Mouse (Mus musculus) lung, postnatal 0 days (tissue): Measurements from ENCODE around the gene Hoxd1. TPM values are rescaled to one million over a fixed set of nuclear protein-coding genes. Genes with fewer than 3 reads are reported as not detected.

Experiments used
- ATAC-seq: fragments of 200-750 bp; cut with Nextera tagmentation; 2 replicates; pipeline ENCODE4 v1.8.0; 2017; ENCODE audit warnings: moderate library complexity
- DNase-seq: peaks from one replicate; pipeline ENCODE4 v3.0.0-alpha.2; 2016; ENCODE audit warnings: low spot score
- H3K27ac ChIP-seq: fragments of 300-500 bp; sonication (generic); 2 replicates; pipeline ENCODE4 v1.5.1; 2014; ENCODE audit warnings: antibody characterized with exemption, mild to moderate bottlenecking, low read length, mixed read lengths
- H3K27me3 ChIP-seq: fragments of 300-500 bp; sonication (generic); replicated peaks from 2 replicates; pipeline ENCODE4 v1.6.1; 2014; ENCODE audit warnings: low read length, mixed read lengths; ENCODE audit not compliant: insufficient read depth
- H3K36me3 ChIP-seq: fragments of 300-500 bp; sonication (generic); 2 replicates; pipeline ENCODE4 v1.6.1; 2014; ENCODE audit warnings: low read length, mixed read lengths; ENCODE audit not compliant: insufficient read depth
- H3K4me1 ChIP-seq: fragments of 300-500 bp; sonication (generic); 2 replicates; pipeline ENCODE4 v1.6.1; 2014; ENCODE audit warnings: antibody characterized with exemption, low read depth, low read length, mixed read lengths; ENCODE audit not compliant: insufficient read depth
- H3K4me2 ChIP-seq: fragments of 300-500 bp; sonication (generic); replicated peaks from 2 replicates; pipeline ENCODE4 v1.6.1; 2014; ENCODE audit warnings: low read depth, mild to moderate bottlenecking, low read length, moderate library complexity, mixed read lengths
- H3K4me3 ChIP-seq: fragments of 300-500 bp; sonication (generic); 2 replicates; pipeline ENCODE4 v1.5.1; 2014; ENCODE audit warnings: low read depth, low read length
- H3K9ac ChIP-seq: fragments of 300-500 bp; sonication (generic); replicated peaks from 2 replicates; pipeline ENCODE4 v1.6.1; 2014; ENCODE audit warnings: low read depth, mild to moderate bottlenecking
- H3K9me3 ChIP-seq: fragments of 300-500 bp; sonication (generic); 2 replicates; pipeline ENCODE4 v1.6.1; 2016; ENCODE audit warnings: low read length, mixed read lengths
- CTCF ChIP-seq: IDR thresholded peaks from 2 replicates; pipeline ENCODE4 v1.5.1; 2016; ENCODE audit warnings: antibody characterized with exemption, mild to moderate bottlenecking
- EP300 ChIP-seq: IDR thresholded peaks from 2 replicates; pipeline ENCODE4 v1.6.1; 2016; ENCODE audit warnings: antibody characterized with exemption, mild to moderate bottlenecking, control low read depth
- WGBS: fragments of 180-500 bp; shearing (Covaris S2); extraction: QIAGEN DNeasy Blood & Tissue Kit; methylation state at CpG from one replicate; pipeline ENCODE4 v1.1.7; 2014; 5-methylcytosine and 5-hydroxymethylcytosine counted together
- polyA plus RNA-seq: library from polyadenylated mRNA; unstranded; fragments of >200 nt; fragmentation: Nextera tagmentation; extraction: Ambion mirVana; gene quantifications from 2 replicates; pipeline ENCODE4 v1.2.1, GENCODE M21; 2015

The Hoxd1 gene
- polyA plus RNA-seq, 1 experiment from 2014 or later, result not detected

DNA sequence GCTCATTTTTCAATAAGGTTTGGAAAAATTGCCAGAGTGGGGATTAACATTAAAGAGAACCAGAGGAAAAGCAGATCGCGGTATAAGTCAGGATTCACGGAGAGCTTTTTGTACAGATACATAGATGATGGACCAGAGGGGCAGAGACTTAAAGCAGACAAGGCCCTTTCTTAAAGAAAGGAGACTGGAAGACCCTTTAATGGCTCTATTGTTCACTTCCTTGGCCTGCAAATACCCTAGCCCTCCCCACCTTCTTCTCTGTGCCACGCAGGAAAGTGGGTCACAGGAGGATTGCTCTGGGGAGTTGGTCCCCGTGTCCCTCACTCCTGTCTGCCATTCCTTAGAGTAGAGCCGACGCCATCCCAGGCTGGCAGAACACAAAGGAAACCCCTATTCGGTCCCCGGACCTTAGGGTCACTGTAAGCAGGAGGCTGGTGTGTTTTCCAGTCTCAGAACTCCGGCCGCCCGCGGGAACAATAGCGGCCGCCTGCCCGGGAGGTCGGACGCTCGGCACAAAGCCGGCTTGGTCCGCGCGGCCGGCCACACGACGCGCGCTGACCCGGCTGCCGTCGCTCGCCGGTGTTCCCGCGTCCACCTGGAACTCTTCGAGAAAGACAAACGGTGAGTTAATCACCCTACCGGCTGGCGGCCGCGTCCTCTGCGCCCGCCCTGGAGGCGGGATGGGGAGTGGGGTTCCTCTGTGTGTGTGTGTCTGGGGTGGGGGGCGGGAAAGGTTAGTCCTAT is 10.2 kb upstream of the Hoxd1 start:
- Histone ChIP-seq H3K9me3 (no peaks in the 10 kb centered on the region), H3K9ac (no peak overlapping the region), H3K27me3 (peaks cover 89% of the 10 kb centered on the region), H3K36me3 (no peaks in the 10 kb centered on the region), H3K4me3 (peak overlapping the region; percentile 24; the same call in 1 of the 2 replicates), H3K4me1 (peaks cover 11% of the 10 kb centered on the region; the same call in 1 of the 2 replicates), H3K4me2 (peak overlapping the region; percentile 30; the same call in 1 of the 2 replicates), H3K27ac (no peak overlapping the region)
- WGBS, result 5% methylated on average over 43 of the region's 45 CpGs
- TF ChIP-seq CTCF (no peak), EP300 (no peak)
- DNase-seq (no peak), ATAC-seq (no peak)

DNA sequence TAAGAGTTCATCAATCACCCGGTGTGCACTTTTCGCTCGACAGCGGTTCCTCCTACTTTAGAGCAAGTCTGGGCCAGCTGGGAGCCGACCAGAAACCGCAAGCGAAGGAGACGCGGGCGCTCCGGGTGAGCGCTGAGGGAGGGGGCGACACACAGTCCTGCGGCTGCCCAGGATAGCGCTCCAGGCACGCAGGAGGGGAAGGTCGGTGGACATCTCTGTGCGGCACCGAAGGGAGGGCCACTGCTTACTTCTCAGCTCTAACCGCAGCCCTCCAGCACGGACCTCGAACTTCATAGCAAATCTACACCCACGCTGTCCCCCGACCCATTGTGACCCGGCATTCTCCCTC is 9.6 kb upstream of the Hoxd1 start:
- WGBS, result 5% methylated on average over 23 of the region's 25 CpGs
- Histone ChIP-seq H3K9ac (no peak overlapping the region), H3K27me3 (peaks cover 89% of the 10 kb centered on the region), H3K4me1 (peaks cover 11% of the 10 kb centered on the region; the same call in 1 of the 2 replicates), H3K4me2 (peak overlapping the region; percentile 30; the same call in 1 of the 2 replicates), H3K27ac (no peak overlapping the region), H3K4me3 (peak overlapping the region; percentile 24; the same call in 1 of the 2 replicates), H3K36me3 (no peaks in the 10 kb centered on the region), H3K9me3 (no peaks in the 10 kb centered on the region)
- TF ChIP-seq EP300, result no peak
- no peak for TF ChIP-seq CTCF
- ATAC-seq (no peak), DNase-seq (no peak)

DNA sequence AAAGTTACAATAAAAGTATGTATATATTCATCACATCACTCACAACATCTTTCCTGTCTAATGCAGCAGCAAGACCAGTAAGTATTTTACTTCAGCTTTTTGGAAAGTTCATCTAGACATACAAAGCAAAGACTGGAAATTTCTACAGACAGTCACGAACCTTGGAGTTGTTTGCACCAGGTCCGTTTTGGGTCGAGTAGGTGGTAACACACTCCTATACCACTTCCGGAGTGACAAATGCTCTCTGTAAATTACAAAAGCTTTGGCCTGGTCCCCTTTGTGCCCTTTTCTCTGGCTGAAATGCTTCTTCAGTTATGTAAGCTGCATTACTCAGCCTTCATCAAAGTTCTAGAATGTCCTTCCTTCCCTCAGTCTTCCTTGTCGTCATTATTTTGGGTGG is 9.1 kb upstream of the Hoxd1 start:
- DNase-seq (no peak), ATAC-seq (no peak)
- Histone ChIP-seq H3K9ac (no peak overlapping the region), H3K27ac (no peak overlapping the region), H3K4me2 (no peak overlapping the region), H3K4me3 (no peak overlapping the region), H3K4me1 (peaks cover 11% of the 10 kb centered on the region; the same call in 1 of the 2 replicates), H3K9me3 (no peaks in the 10 kb centered on the region), H3K27me3 (peaks cover 87% of the 10 kb centered on the region), H3K36me3 (no peaks in the 10 kb centered on the region)
- TF ChIP-seq EP300 (no peak), CTCF (no peak)
- 37% methylated on average over 5 of the region's 5 CpGs for WGBS

DNA sequence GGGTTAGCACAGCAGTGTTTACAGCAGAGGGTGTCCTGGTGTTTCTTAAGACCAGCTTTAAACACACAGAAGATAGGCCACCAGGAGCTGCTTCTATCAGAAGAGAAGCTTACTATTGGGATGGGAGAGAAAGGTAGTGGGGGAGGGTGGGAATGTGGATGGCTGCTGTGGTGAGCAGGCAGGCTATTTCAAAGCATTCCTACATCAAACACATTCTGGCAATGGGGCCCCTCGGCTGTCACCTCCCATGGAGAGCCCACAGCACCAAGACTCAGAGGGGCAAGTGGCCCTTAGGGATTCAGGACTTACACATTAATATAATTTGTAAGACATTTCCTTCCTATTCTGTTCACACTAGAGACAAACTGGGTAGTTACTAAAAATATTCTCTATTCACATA is 2.6 kb upstream of the Hoxd1 start:
- Histone ChIP-seq H3K4me3 (no peak overlapping the region), H3K36me3 (no peaks in the 10 kb centered on the region), H3K4me2 (no peak overlapping the region), H3K27ac (no peak overlapping the region), H3K4me1 (peaks cover 9% of the 10 kb centered on the region; the same call in 1 of the 2 replicates), H3K27me3 (peaks cover 69% of the 10 kb centered on the region), H3K9me3 (no peaks in the 10 kb centered on the region), H3K9ac (no peak overlapping the region)
- WGBS, result 0% methylated on average over 1 of the region's 1 CpGs
- no peak for ATAC-seq
- TF ChIP-seq CTCF (no peak), EP300 (no peak)
- no peak for DNase-seq

DNA sequence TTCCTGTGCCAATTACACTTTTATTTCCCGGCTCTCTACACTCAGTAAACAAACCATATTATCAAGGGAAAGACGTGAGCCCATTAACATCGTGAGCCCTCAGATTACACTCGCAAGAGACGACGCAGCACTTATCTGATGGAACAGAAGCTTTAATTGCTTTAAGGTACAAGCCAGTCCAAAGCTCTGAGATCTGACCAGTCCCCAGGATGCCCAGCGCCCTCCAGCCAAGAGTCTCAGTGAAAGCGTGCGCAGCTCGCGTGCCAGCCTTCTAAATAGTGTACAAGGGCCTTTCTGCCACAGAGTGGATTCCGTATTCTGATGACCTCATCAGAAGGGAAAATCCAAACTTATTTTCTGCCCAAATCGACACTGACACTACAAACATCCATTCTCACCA is 839 bp upstream of the Hoxd1 start:
- Histone ChIP-seq H3K9me3 (no peaks in the 10 kb centered on the region), H3K9ac (no peak overlapping the region), H3K4me3 (no peak overlapping the region), H3K36me3 (no peaks in the 10 kb centered on the region), H3K27ac (no peak overlapping the region), H3K4me1 (peaks cover 9% of the 10 kb centered on the region; the same call in 1 of the 2 replicates), H3K27me3 (peaks cover 64% of the 10 kb centered on the region), H3K4me2 (no peak overlapping the region)
- TF ChIP-seq CTCF, result no peak
- TF ChIP-seq EP300, result no peak
- DNase-seq, result no peak
- 3% methylated on average over 13 of the region's 13 CpGs for WGBS
- no peak for ATAC-seq

DNA sequence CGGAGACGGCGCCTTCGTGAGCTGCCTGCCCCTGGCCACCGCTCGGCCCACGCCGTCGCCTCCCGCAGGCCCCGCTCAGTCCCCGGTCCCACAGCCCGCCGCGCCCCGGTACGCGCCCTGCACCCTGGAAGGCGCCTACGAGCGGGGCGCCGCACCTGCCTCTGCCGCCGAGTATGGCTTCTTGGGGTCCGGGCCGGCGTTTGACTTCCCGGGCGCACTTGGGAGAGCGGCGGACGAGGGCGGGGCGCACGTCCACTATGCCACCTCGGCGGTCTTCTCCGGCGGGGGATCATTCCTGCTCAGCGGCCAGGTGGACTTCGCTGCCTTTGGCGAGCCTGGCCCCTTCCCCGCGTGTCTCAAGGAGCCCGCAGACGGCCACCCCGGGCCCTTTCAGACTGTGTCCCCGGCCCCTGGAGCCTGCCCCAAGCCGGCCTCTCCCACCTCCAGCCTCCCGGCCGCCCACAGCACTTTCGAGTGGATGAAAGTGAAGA is 510 bp downstream of the Hoxd1 start:
- TF ChIP-seq CTCF (no peak), EP300 (no peak)
- DNase-seq (no peak), ATAC-seq (peak; percentile 23; the same call in 1 of the 2 replicates)
- no peaks in the 10 kb centered on the region for H3K36me3 ChIP-seq
- no peak overlapping the region for H3K27ac ChIP-seq
- H3K4me3 ChIP-seq, result peak overlapping the region; percentile 30
- H3K9me3 ChIP-seq, result no peaks in the 10 kb centered on the region
- WGBS, result 1% methylated on average over 35 of the region's 53 CpGs
- H3K27me3 ChIP-seq, result peaks cover 56% of the 10 kb centered on the region
- no peak overlapping the region for H3K9ac ChIP-seq
- peaks cover 9% of the 10 kb centered on the region; the same call in 1 of the 2 replicates for H3K4me1 ChIP-seq
- H3K4me2 ChIP-seq, result peak overlapping the region; percentile 65
